Mouse (Mus musculus) brain, embryonic 18.5 days (tissue): ENCODE measurements around the gene Pld2.
"Not testable (repeated sequence)": the region's sequence is repeated elsewhere in the genome, so short reads cannot be mapped to it uniquely, and the experiment has no call there.

Experiments used
- DNase-seq: peaks from one replicate; pipeline ENCODE4 v3.0.0-alpha.2; 2012; ENCODE audit warnings: low read depth, low spot score

Gene Pld2

GRCm38 (mm10) chr11:70525726-70526125 lies 14.1 kb upstream of the Pld2 start:
- DNase-seq, result no peak

GRCm38 (mm10) chr11:70526211-70526610 lies 13.7 kb upstream of the Pld2 start:
- DNase-seq, result no peak

GRCm38 (mm10) chr11:70528610-70529009 lies 11.3 kb upstream of the Pld2 start:
- DNase-seq, result no peak

GRCm38 (mm10) chr11:70531065-70531464 lies 8.8 kb upstream of the Pld2 start:
- DNase-seq, result not testable (repeated sequence)

GRCm38 (mm10) chr11:70532839-70533238 lies 7.0 kb upstream of the Pld2 start, which contains the start of gene Gm40193:
Gene Gm40193, minus strand, starts transcription at chr11:70532939.
- no peak for DNase-seq

GRCm38 (mm10) chr11:70539423-70539822 lies 441 bp upstream of the Pld2 start:
- no peak for DNase-seq

- no peak for DNase-seq
Measured at GRCm38 (mm10) chr11:70540928-70541327, 1.1 kb downstream of the Pld2 start.

- DNase-seq, result no peak
Measured at GRCm38 (mm10) chr11:70541415-70541814, 1.6 kb downstream of the Pld2 start.

GRCm38 (mm10) chr11:70544496-70544895 lies 4.6 kb downstream of the Pld2 start:
- no peak for DNase-seq

GRCm38 (mm10) chr11:70551526-70551925 lies 11.7 kb downstream of the Pld2 start:
- no peak for DNase-seq

- DNase-seq, result no peak
Measured at GRCm38 (mm10) chr11:70553940-70554339, 14.1 kb downstream of the Pld2 start.

- no peak for DNase-seq
Measured at GRCm38 (mm10) chr11:70557545-70557944, 17.7 kb downstream of the Pld2 start.

- DNase-seq, result no peak
Measured at GRCm38 (mm10) chr11:70561937-70562286, 22.0 kb downstream of the Pld2 start.

GRCm38 (mm10) chr11:70562287-70562994 lies 22.6 kb downstream of the Pld2 start, which contains the start of gene Mink1:
Gene Mink1, plus strand, starts transcription at chr11:70562881.
- DNase-seq, result peak; percentile 82

- DNase-seq, result no peak
Measured at GRCm38 (mm10) chr11:70562995-70563469, 23.2 kb downstream of the Pld2 start.

GRCm38 (mm10) chr11:70563470-70564275 lies 23.8 kb downstream of the Pld2 start:
- DNase-seq, result no peak

- no peak for DNase-seq
Measured at GRCm38 (mm10) chr11:70564276-70564873, 24.5 kb downstream of the Pld2 start.

GRCm38 (mm10) chr11:70566586-70566985 lies 26.7 kb downstream of the Pld2 start:
- DNase-seq, result no peak

- DNase-seq, result not testable (repeated sequence)
Measured at GRCm38 (mm10) chr11:70570614-70571013, 30.8 kb downstream of the Pld2 start.

GRCm38 (mm10) chr11:70571641-70572040 lies 31.8 kb downstream of the Pld2 start:
- DNase-seq, result no peak

GRCm38 (mm10) chr11:70572348-70572902 lies 32.6 kb downstream of the Pld2 start:
- DNase-seq, result no peak

GRCm38 (mm10) chr11:70573872-70574271 lies 34.0 kb downstream of the Pld2 start:
- DNase-seq, result no peak
